In the genomic region with DNA sequence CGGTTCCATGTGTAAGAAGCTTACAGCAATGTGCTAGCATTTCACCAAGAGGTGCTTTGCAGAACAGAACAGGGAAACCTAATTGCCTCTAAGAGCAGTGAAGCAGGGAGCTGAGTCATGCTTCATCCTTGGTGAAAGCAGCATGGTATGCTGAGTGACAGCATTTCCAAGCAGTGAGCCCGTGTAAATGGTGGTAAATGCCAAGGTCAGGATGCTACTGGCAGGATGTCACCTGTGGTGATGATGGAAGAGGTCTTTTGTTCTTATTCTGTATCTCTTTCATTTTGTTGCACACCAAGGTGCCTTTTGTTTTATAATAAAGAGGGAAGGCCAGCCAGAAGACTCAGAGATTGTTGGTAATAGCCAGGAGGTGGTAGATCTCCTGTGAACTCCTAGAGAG, we compare ENCODE assay signal across 28 mouse cellular contexts. TPM values are rescaled to one million over a fixed set of nuclear protein-coding genes. Genes with fewer than 3 reads are reported as not detected.
DNase-seq lines count a peak whose midpoint lies in the region; ATAC-seq and TF ChIP-seq lines count a peak whose summit lies in the region.
"Had no signal": no experiment of that assay in that cellular context is flagged by ENCODE, and none has a peak within 500 bp of the region (broad histone marks: within the 10 kb centered on the region; RNA-seq: fewer than 3 reads in every experiment).

No protein-coding gene starts in this region.

- H3K27me3 ChIP-seq in megakaryocyte, embryonic 14.5 days (replicated peaks): no peaks in the 10 kb centered on the region
- no peaks in the 10 kb centered on the region for H3K27me3 ChIP-seq in kidney, adult 2 months (replicated peaks; ENCODE audit: control insufficient read depth, insufficient read depth, low read length)
- H3K27me3 ChIP-seq: embryonic facial prominence, embryonic 12.5 days; heart, embryonic 15.5 days; midbrain, embryonic 12.5 days; neural tube, embryonic 12.5 days had no signal

- peak overlapping the region; percentile 40 for H3K4me3 ChIP-seq in megakaryocyte, embryonic 14.5 days (replicated peaks)
- no peak overlapping the region for H3K4me3 ChIP-seq in kidney, adult 2 months (ENCODE audit: insufficient read depth, low read depth, low read length)
- H3K4me3 ChIP-seq: embryonic facial prominence, embryonic 12.5 days; heart, embryonic 10.5 days; heart, embryonic 15.5 days; midbrain, embryonic 12.5 days; myocyte; neural tube, embryonic 12.5 days had no signal

- peaks cover 17% of the 10 kb centered on the region for H3K4me1 ChIP-seq in megakaryocyte, embryonic 14.5 days
- H3K4me1 ChIP-seq in kidney, adult 2 months (ENCODE audit: control insufficient read depth, insufficient read depth, low read length): peaks cover 14% of the 10 kb centered on the region
- H3K4me1 ChIP-seq: embryonic facial prominence, embryonic 12.5 days; heart, embryonic 10.5 days; heart, embryonic 15.5 days; midbrain, embryonic 12.5 days; neural tube, embryonic 12.5 days had no signal

- no peaks in the 10 kb centered on the region for H3K9me3 ChIP-seq in megakaryocyte, embryonic 14.5 days
- H3K9me3 ChIP-seq: embryonic facial prominence, embryonic 12.5 days; heart, embryonic 10.5 days; heart, embryonic 15.5 days; midbrain, embryonic 12.5 days; neural tube, embryonic 12.5 days had no signal

- ATAC-seq in megakaryocyte, adult 5-6 weeks (ENCODE audit: poor library complexity, severe bottlenecking): no peak
- ATAC-seq: CD4-positive, CD25-positive, alpha-beta regulatory T cell, adult 4 months; forebrain, embryonic 16.5 days; hindbrain, embryonic 16.5 days had no signal

- WGBS in kidney, adult 2 months: 41% methylated on average over 2 of the region's 2 CpGs

- peaks cover 69% of the 10 kb centered on the region for H3K36me3 ChIP-seq in megakaryocyte, embryonic 14.5 days (replicated peaks; ENCODE audit: low read length)
- no peaks in the 10 kb centered on the region for H3K36me3 ChIP-seq in kidney, adult 2 months (ENCODE audit: control insufficient read depth, insufficient read depth, low read length)

- TF ChIP-seq POLR2A in kidney, adult 2 months (IDR thresholded peaks at IDR 0.05; ENCODE audit: low read depth, low read length): no peak

- TF ChIP-seq CTCF in kidney, adult 2 months (conservative IDR thresholded peaks at IDR 0.05; ENCODE audit: insufficient read depth, insufficient read length, low read depth, low read length): no peak

- intact Hi-C loops in left cerebral cortex, postnatal 25 days (cut with DNase I): no loop called here

- no peak overlapping the region for H3K27ac ChIP-seq in kidney, adult 2 months (ENCODE audit: insufficient read depth, low read depth, low read length)
- H3K27ac ChIP-seq: embryonic facial prominence, embryonic 12.5 days; heart, embryonic 10.5 days; heart, embryonic 15.5 days; kidney, postnatal 0 days; liver, embryonic 14.5 days; midbrain, embryonic 12.5 days; neural tube, embryonic 12.5 days had no signal

- DNase-seq in adrenal gland, adult 8-10 months: peak; percentile 36
- no peak for DNase-seq in adrenal gland, postnatal 4 days (ENCODE audit: low spot score in 2 of 2)
- peak; percentile 64 for DNase-seq in Muller cell, postnatal 12 days (ENCODE audit: inconsistent ontology term)
- DNase-seq in brain, adult 2 months (ENCODE audit: low read depth, low spot score): peak; percentile 80
- no peak for DNase-seq in left cerebral cortex, postnatal 25 days (ENCODE audit: low spot score in 2 of 2)
- no peak for DNase-seq in kidney, adult 2 months
- DNase-seq: cerebellum, adult 8-10 months; cerebellum, postnatal 36 days; kidney, adult 18-20 months; kidney, postnatal 4 days; liver; lung, embryonic 14.5 days; lung, postnatal 14 days; right cerebral cortex, postnatal 4 days; thymus, postnatal 4 days had no signal

RNA-seq across cellular contexts. Expression of a gene that starts 10.6 kb away (rescaled TPM):
- 10 to 100 TPM; 25.5 to 37.2 (median 30.7) TPM for total RNA-seq in adrenal gland, adult 8-10 months (2022)
- total RNA-seq in adrenal gland, postnatal 4 days (2021): 10 to 100 TPM; 25.7 to 26.2 TPM
- polyA plus RNA-seq in megakaryocyte, embryonic 14.5 days (2012; ENCODE audit: insufficient read depth, low replicate concordance): 6.0 and 7.6 TPM in 2 replicates
- 9.1 and 14.6 TPM in 2 replicates for total RNA-seq in megakaryocyte, adult 5-6 weeks (2015)
- total RNA-seq in megakaryocyte, adult 5-6 weeks (2017): 9.2 and 10.1 TPM in 2 replicates
- 10 to 100 TPM; 37.7 to 43.1 TPM for total RNA-seq in left cerebral cortex, postnatal 25 days (2021)
- polyA plus RNA-seq in kidney, adult 2 months (2012; rRNA removed): 43.5 and 64.0 TPM in 2 replicates

RNA-seq across cellular contexts. Expression of a gene that starts 10.8 kb away (rescaled TPM):
- total RNA-seq in adrenal gland, adult 8-10 months (2022): 10 to 100 TPM; 66.1 to 76.0 (median 71.6) TPM
- 10 to 100 TPM; 64.3 to 69.6 TPM for total RNA-seq in adrenal gland, postnatal 4 days (2021)
- polyA plus RNA-seq in megakaryocyte, embryonic 14.5 days (2012; ENCODE audit: insufficient read depth, low replicate concordance): 12.9 and 22.7 TPM in 2 replicates
- total RNA-seq in megakaryocyte, adult 5-6 weeks (2015): 33.2 and 36.6 TPM in 2 replicates
- total RNA-seq in megakaryocyte, adult 5-6 weeks (2017): 30.9 and 33.5 TPM in 2 replicates
- 10 to 100 TPM; 71.0 to 73.5 TPM for total RNA-seq in left cerebral cortex, postnatal 25 days (2021)
- 24.2 and 24.3 TPM in 2 replicates for polyA plus RNA-seq in kidney, adult 2 months (2012; rRNA removed)

RNA-seq across cellular contexts. Expression of a gene that starts 52.6 kb away (rescaled TPM):
- 100 to 1,000 TPM; 109 to 258 (median 200) TPM for total RNA-seq in adrenal gland, adult 8-10 months (2022)
- total RNA-seq in adrenal gland, postnatal 4 days (2021): 100 to 1,000 TPM; 124 to 135 TPM
- polyA plus RNA-seq in megakaryocyte, embryonic 14.5 days (2012; ENCODE audit: insufficient read depth, low replicate concordance): 65.9 and 129 TPM in 2 replicates
- 18.5 and 22.7 TPM in 2 replicates for total RNA-seq in megakaryocyte, adult 5-6 weeks (2015)
- 13.1 and 22.2 TPM in 2 replicates for total RNA-seq in megakaryocyte, adult 5-6 weeks (2017)
- 100 to 1,000 TPM; 132 to 139 TPM for total RNA-seq in left cerebral cortex, postnatal 25 days (2021)
- polyA plus RNA-seq in kidney, adult 2 months (2012; rRNA removed): 69.2 and 70.5 TPM in 2 replicates

Comparison
In these comparisons a context has a peak if more than half of its experiments do, and no peak if none do; other contexts are left out.
1. DNase-seq: peak in adrenal gland, adult 8-10 months (single experiment), Muller cell, postnatal 12 days (single experiment) and brain, adult 2 months (single experiment); none in adrenal gland, postnatal 4 days (0 of 2), left cerebral cortex, postnatal 25 days (0 of 2) and kidney, adult 2 months (single experiment).
2. RNA of a gene that starts 52.6 kb away (total RNA-seq): 109 to 258 TPM in adrenal gland, adult 8-10 months, 132 to 139 TPM in left cerebral cortex, postnatal 25 days and 124 to 135 TPM in adrenal gland, postnatal 4 days; 13.1 to 22.7 TPM in megakaryocyte, adult 5-6 weeks; every median in the first group is over 4 times any median in the second.